8 mouse cellular contexts compared by ENCODE assay signal in genomic region chr3:9345885-9346284, GRCm38 (mm10).
A peak's percentile ranks its signal among the peaks of the same experiment; 100 is the strongest.
DNase-seq lines count a peak whose midpoint lies in the region; ATAC-seq and TF ChIP-seq lines count a peak whose summit lies in the region.
"Had no signal": no experiment of that assay in that cellular context is flagged by ENCODE, and none has a peak within 500 bp of the region (broad histone marks: within the 10 kb centered on the region; RNA-seq: fewer than 3 reads in every experiment).

No protein-coding gene starts in this region.

- H3K27me3 ChIP-seq in kidney, postnatal 0 days (ENCODE audit: insufficient read depth, low read length), result no peaks in the 10 kb centered on the region
- H3K27me3 ChIP-seq in forebrain, embryonic 13.5 days, result peaks cover 33% of the 10 kb centered on the region
- peaks cover 3% of the 10 kb centered on the region; the same call in 1 of the 2 replicates for H3K27me3 ChIP-seq in limb, embryonic 11.5 days (ENCODE audit: control insufficient read depth, insufficient read depth, low read length)
- H3K27me3 ChIP-seq in neural tube, embryonic 15.5 days (replicated peaks), result peaks cover 18% of the 10 kb centered on the region; the same call in 1 of the 2 replicates

- no peaks in the 10 kb centered on the region for H3K9me3 ChIP-seq in kidney, postnatal 0 days (replicated peaks; ENCODE audit: low read length)
- no peaks in the 10 kb centered on the region for H3K9me3 ChIP-seq in forebrain, embryonic 13.5 days (replicated peaks)
- no peaks in the 10 kb centered on the region for H3K9me3 ChIP-seq in limb, embryonic 11.5 days (ENCODE audit: control insufficient read depth, low read length)
- no peaks in the 10 kb centered on the region for H3K9me3 ChIP-seq in neural tube, embryonic 15.5 days (replicated peaks)

- no peak for ATAC-seq in kidney, postnatal 0 days (replicated peaks; ENCODE audit: low FRiP score, low read depth)
- ATAC-seq in forebrain, embryonic 13.5 days, result no peak
- ATAC-seq in limb, embryonic 11.5 days (ENCODE audit: insufficient number of reproducible peaks, low FRiP score, low TSS enrichment, low read depth), result no peak
- ATAC-seq in neural tube, embryonic 15.5 days (ENCODE audit: low FRiP score), result no peak

- H3K9ac ChIP-seq in kidney, postnatal 0 days (ENCODE audit: low read depth, low read length), result no peak overlapping the region
- no peak overlapping the region for H3K9ac ChIP-seq in forebrain, embryonic 13.5 days
- no peak overlapping the region for H3K9ac ChIP-seq in limb, embryonic 11.5 days (ENCODE audit: low read length)
- no peak overlapping the region for H3K9ac ChIP-seq in neural tube, embryonic 15.5 days (replicated peaks)

- 0 out of 2 replicates have a peak, but pooled peaks cover 11% of the 10 kb centered on the region for H3K4me1 ChIP-seq in kidney, postnatal 0 days (replicated peaks; ENCODE audit: insufficient read depth, low read length)
- peaks cover 26% of the 10 kb centered on the region for H3K4me1 ChIP-seq in forebrain, embryonic 13.5 days
- peaks cover 6% of the 10 kb centered on the region for H3K4me1 ChIP-seq in limb, embryonic 11.5 days (ENCODE audit: control insufficient read depth, insufficient read depth, low read length)
- H3K4me1 ChIP-seq in neural tube, embryonic 15.5 days, result peaks cover 22% of the 10 kb centered on the region

- no peaks in the 10 kb centered on the region for H3K36me3 ChIP-seq in kidney, postnatal 0 days (ENCODE audit: insufficient read depth, low read length)
- no peaks in the 10 kb centered on the region for H3K36me3 ChIP-seq in forebrain, embryonic 13.5 days (ENCODE audit: poor library complexity, severe bottlenecking)
- H3K36me3 ChIP-seq in limb, embryonic 11.5 days (ENCODE audit: control insufficient read depth, insufficient read depth, low read length), result no peaks in the 10 kb centered on the region
- no peaks in the 10 kb centered on the region for H3K36me3 ChIP-seq in neural tube, embryonic 15.5 days

- no peak for TF ChIP-seq CTCF in kidney, postnatal 0 days (IDR thresholded peaks at IDR 0.05; ENCODE audit: low read depth)

- H3K4me3 ChIP-seq in kidney, postnatal 0 days (replicated peaks; ENCODE audit: low read depth, low read length), result peak overlapping the region; percentile 49
- 0 out of 2 replicates have a peak overlapping the region, but pooled peaks have one; percentile 52 for H3K4me3 ChIP-seq in forebrain, embryonic 13.5 days
- no peak overlapping the region for H3K4me3 ChIP-seq in limb, embryonic 11.5 days (ENCODE audit: low read depth, low read length)
- peak overlapping the region; percentile 51 for H3K4me3 ChIP-seq in neural tube, embryonic 15.5 days (replicated peaks)
- H3K4me3 ChIP-seq: myocyte had no signal

- no peak overlapping the region for H3K27ac ChIP-seq in kidney, postnatal 0 days
- no peak overlapping the region for H3K27ac ChIP-seq in forebrain, embryonic 13.5 days
- no peak overlapping the region for H3K27ac ChIP-seq in limb, embryonic 11.5 days (replicated peaks; ENCODE audit: low read depth, low read length)
- no peak overlapping the region for H3K27ac ChIP-seq in neural tube, embryonic 15.5 days (replicated peaks)

- H3K4me2 ChIP-seq in kidney, postnatal 0 days (ENCODE audit: low read length), result peak overlapping the region; percentile 97
- H3K4me2 ChIP-seq in forebrain, embryonic 13.5 days, result peak overlapping the region; percentile 98
- H3K4me2 ChIP-seq in limb, embryonic 11.5 days (ENCODE audit: low read depth, severe bottlenecking), result peak overlapping the region; percentile 99
- peak overlapping the region; percentile 99 for H3K4me2 ChIP-seq in neural tube, embryonic 15.5 days

- no peak for DNase-seq in kidney, postnatal 0 days (ENCODE audit: low spot score)
- no peak for DNase-seq in kidney, postnatal 36 days
- no peak for DNase-seq in limb, embryonic 11.5 days (ENCODE audit: low spot score)
- DNase-seq in left cerebral cortex, postnatal 36 days (ENCODE audit: low spot score in 2 of 2), result no peak
- DNase-seq in gastrocnemius, postnatal 10 days, result no peak

- intact Hi-C loops in left cerebral cortex, postnatal 36 days (cut with DNase I), result no loop called here

- WGBS in kidney, postnatal 0 days, result 42% methylated on average over 9 of the region's 9 CpGs
- WGBS in forebrain, embryonic 13.5 days, result 13% methylated on average over 9 of the region's 9 CpGs
- 14% methylated on average over 9 of the region's 9 CpGs for WGBS in limb, embryonic 11.5 days
- WGBS in neural tube, embryonic 15.5 days, result 27% methylated on average over 9 of the region's 9 CpGs
